Mouse (Mus musculus): ENCODE measurements around the gene Slc22a6. TPM values are rescaled to one million over a fixed set of nuclear protein-coding genes. Genes with fewer than 3 reads are reported as not detected.

Slc22a6 gene
- polyA plus RNA-seq, 1 experiment from 2014 or later = 0.10 TPM

DNA sequence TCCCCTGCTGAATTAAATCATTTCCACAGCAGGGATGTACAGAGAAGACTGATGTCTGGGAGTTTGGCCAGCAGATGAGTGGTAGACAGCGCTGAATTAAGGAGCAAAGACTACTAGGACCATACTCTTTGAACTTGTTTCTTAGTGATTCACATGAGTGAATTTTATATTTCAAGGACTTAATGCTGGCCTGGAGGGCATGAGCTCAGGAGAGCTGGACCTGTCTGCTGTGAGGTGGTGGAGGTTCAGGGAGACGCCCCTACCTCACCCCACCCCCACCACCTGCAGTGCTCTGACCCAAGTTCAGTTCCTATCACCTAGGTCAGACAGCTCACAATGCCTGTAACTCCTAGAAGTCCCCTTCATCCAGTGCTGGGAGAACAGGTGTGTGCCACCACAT, 28.6 kb downstream of the Slc22a6 start:
- Histone ChIP-seq H3K27me3 (ENCODE audit: control insufficient read depth, insufficient read depth, low read length) (no peaks in the 10 kb centered on the region), H3K36me3 (replicated peaks; ENCODE audit: control insufficient read depth, insufficient read depth, low read depth, low read length) (no peaks in the 10 kb centered on the region), H3K4me1 (ENCODE audit: control insufficient read depth, insufficient read depth, low read length) (no peaks in the 10 kb centered on the region), H3K4me2 (ENCODE audit: low read depth, low read length) (no peak overlapping the region), H3K4me3 (ENCODE audit: low read depth, low read length) (no peak overlapping the region), H3K9ac (replicated peaks; ENCODE audit: low read length) (no peak overlapping the region), H3K9me3 (replicated peaks; ENCODE audit: control insufficient read depth, low read length) (no peaks in the 10 kb centered on the region), H3K27ac (replicated peaks; ENCODE audit: low read depth, low read length) (no peak overlapping the region)
- DNase-seq (ENCODE audit: low spot score) = no peak
- no peak for ATAC-seq (replicated peaks; ENCODE audit: insufficient number of reproducible peaks, low FRiP score, low TSS enrichment, low read depth)
- WGBS = 67% methylated on average over 2 of the region's 2 CpGs

DNA sequence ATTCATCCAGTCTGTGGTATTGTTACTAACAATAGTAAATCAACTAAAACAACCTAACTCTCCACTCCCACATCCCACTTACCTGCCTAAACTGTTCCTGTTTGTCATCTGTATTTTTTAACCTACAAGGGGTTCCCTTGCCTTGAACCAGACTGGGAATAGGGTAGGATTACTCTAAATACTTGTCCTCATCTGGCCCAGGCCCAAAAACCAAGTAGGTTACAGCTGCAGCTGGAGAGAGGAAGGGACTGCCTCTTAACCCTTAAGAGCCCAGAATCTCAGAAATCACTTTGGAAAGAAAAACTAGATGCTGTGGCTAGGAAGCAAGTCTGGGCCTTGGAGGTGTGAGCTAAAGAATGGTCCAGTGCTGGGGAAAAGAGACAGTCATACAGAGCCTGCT, 38.0 kb downstream of the Slc22a6 start:
- Histone ChIP-seq H3K4me1 (ENCODE audit: control insufficient read depth, insufficient read depth, low read length) (no peaks in the 10 kb centered on the region), H3K27ac (replicated peaks; ENCODE audit: low read depth, low read length) (no peak overlapping the region), H3K9ac (replicated peaks; ENCODE audit: low read length) (no peak overlapping the region), H3K9me3 (replicated peaks; ENCODE audit: control insufficient read depth, low read length) (no peaks in the 10 kb centered on the region), H3K36me3 (replicated peaks; ENCODE audit: control insufficient read depth, insufficient read depth, low read depth, low read length) (no peaks in the 10 kb centered on the region), H3K27me3 (ENCODE audit: control insufficient read depth, insufficient read depth, low read length) (no peaks in the 10 kb centered on the region), H3K4me3 (ENCODE audit: low read depth, low read length) (no peak overlapping the region), H3K4me2 (ENCODE audit: low read depth, low read length) (no peak overlapping the region)
- DNase-seq (ENCODE audit: low spot score) = no peak
- ATAC-seq (replicated peaks; ENCODE audit: insufficient number of reproducible peaks, low FRiP score, low TSS enrichment, low read depth) = no peak

DNA sequence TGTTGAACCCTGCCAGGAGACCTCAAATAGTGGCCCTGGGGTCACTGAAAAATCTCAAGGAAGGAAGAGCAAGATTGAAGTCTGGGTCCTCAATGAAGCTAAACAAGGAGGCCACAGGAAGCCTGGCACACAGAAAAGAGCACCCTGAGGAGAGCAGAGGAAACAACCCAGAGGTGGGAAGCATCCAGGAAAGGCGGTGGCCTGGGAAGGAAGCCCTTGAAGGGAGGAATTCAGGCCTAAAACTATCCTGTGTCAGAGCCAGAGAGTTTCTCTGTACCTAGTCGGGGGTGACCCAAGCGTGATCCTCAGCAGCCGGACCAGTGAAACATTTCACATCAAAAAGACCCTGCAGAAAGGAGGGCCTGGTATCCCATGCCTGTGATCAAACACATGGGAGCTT, 38.5 kb downstream of the Slc22a6 start:
- Histone ChIP-seq H3K9me3 (replicated peaks; ENCODE audit: control insufficient read depth, low read length) (no peaks in the 10 kb centered on the region), H3K9ac (replicated peaks; ENCODE audit: low read length) (no peak overlapping the region), H3K27ac (replicated peaks; ENCODE audit: low read depth, low read length) (no peak overlapping the region), H3K4me1 (ENCODE audit: control insufficient read depth, insufficient read depth, low read length) (no peaks in the 10 kb centered on the region), H3K4me2 (ENCODE audit: low read depth, low read length) (no peak overlapping the region), H3K36me3 (replicated peaks; ENCODE audit: control insufficient read depth, insufficient read depth, low read depth, low read length) (no peaks in the 10 kb centered on the region), H3K27me3 (ENCODE audit: control insufficient read depth, insufficient read depth, low read length) (no peaks in the 10 kb centered on the region), H3K4me3 (ENCODE audit: low read depth, low read length) (no peak overlapping the region)
- 74% methylated on average over 4 of the region's 4 CpGs for WGBS
- no peak for DNase-seq (ENCODE audit: low spot score)
- ATAC-seq (replicated peaks; ENCODE audit: insufficient number of reproducible peaks, low FRiP score, low TSS enrichment, low read depth) = no peak

DNA sequence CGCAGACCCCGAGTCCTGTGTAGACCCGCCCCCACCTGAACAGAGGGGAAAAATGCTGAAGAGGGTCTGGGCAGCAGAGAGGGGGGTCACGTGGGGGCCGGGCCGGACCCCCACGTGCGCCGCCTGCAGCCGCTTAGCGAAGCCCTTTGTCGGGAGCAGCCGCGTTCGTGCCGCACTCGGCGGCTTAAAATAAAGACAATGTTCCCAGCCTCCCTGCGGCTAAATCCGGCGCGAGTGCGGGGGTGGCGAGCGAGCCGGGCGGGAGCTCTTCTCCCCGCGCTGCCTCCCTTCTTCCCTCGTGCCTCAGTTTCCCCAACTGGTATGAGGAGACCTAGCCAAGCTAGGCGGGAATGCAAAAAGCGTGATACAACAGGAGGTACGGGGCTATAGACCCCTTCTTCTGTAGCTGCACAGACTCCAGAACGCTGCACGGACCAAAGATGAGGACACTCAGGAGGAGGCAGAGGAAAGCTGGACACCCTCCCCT, 44.0 kb downstream of the Slc22a6 start:
- Histone ChIP-seq H3K9me3 (replicated peaks; ENCODE audit: control insufficient read depth, low read length) (no peaks in the 10 kb centered on the region), H3K4me2 (ENCODE audit: low read depth, low read length) (peak overlapping the region; percentile 93), H3K9ac (replicated peaks; ENCODE audit: low read length) (peak overlapping the region; percentile 73), H3K27me3 (ENCODE audit: control insufficient read depth, insufficient read depth, low read length) (0 out of 2 replicates have a peak, but pooled peaks cover 2% of the 10 kb centered on the region), H3K36me3 (replicated peaks; ENCODE audit: control insufficient read depth, insufficient read depth, low read depth, low read length) (no peaks in the 10 kb centered on the region), H3K27ac (replicated peaks; ENCODE audit: low read depth, low read length) (no peak overlapping the region), H3K4me3 (ENCODE audit: low read depth, low read length) (peak overlapping the region; percentile 40), H3K4me1 (ENCODE audit: control insufficient read depth, insufficient read depth, low read length) (no peaks in the 10 kb centered on the region)
- ATAC-seq (replicated peaks; ENCODE audit: insufficient number of reproducible peaks, low FRiP score, low TSS enrichment, low read depth) (peak; percentile 61; the same call in 1 of the 2 replicates), DNase-seq (ENCODE audit: low spot score) (peak; percentile 68)
- WGBS = 0% methylated on average over 35 of the region's 35 CpGs

DNA sequence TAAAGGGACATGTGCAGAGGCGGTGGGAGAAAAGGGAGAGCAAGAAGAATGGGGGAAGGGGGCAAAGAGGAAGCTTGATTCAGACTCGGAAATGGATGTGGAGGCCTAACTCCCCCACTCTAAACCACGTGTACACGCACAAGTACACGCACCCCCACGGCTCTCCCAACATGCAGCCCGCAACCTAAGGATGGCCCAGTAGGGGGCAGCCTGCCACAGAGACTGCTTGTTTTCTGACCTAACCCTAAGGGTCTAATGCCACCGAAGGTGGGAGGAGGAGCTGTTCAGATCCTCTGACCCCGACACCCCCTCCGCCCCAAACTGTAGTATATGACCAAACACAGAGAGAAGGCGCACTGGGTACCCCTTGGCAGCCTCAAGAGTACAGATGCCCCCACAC, 44.5 kb downstream of the Slc22a6 start:
- DNase-seq (ENCODE audit: low spot score) (peak; percentile 82), ATAC-seq (replicated peaks; ENCODE audit: insufficient number of reproducible peaks, low FRiP score, low TSS enrichment, low read depth) (peak; percentile 11; the same call in 1 of the 2 replicates)
- Histone ChIP-seq H3K4me1 (ENCODE audit: control insufficient read depth, insufficient read depth, low read length) (no peaks in the 10 kb centered on the region), H3K9ac (replicated peaks; ENCODE audit: low read length) (peak overlapping the region; percentile 73), H3K27me3 (ENCODE audit: control insufficient read depth, insufficient read depth, low read length) (0 out of 2 replicates have a peak, but pooled peaks cover 2% of the 10 kb centered on the region), H3K36me3 (replicated peaks; ENCODE audit: control insufficient read depth, insufficient read depth, low read depth, low read length) (no peaks in the 10 kb centered on the region), H3K4me3 (ENCODE audit: low read depth, low read length) (peak overlapping the region; percentile 40), H3K9me3 (replicated peaks; ENCODE audit: control insufficient read depth, low read length) (no peaks in the 10 kb centered on the region), H3K27ac (replicated peaks; ENCODE audit: low read depth, low read length) (no peak overlapping the region), H3K4me2 (ENCODE audit: low read depth, low read length) (peak overlapping the region; percentile 93)
- 3% methylated on average over 11 of the region's 11 CpGs for WGBS

GRCm38 (mm10) chr19:8663360-8663839, 45.6 kb downstream of the Slc22a6 start, which contains the start of gene Chrm1:
Gene Chrm1 (plus strand): TSS chr19:8663789.
- WGBS = 75% methylated on average over 9 of the region's 9 CpGs
- Histone ChIP-seq H3K9me3 (replicated peaks; ENCODE audit: control insufficient read depth, low read length) (no peaks in the 10 kb centered on the region), H3K4me2 (ENCODE audit: low read depth, low read length) (no peak within 1 kb of the TSS; the same call in 1 of the 2 replicates), H3K9ac (replicated peaks; ENCODE audit: low read length) (no peak within 1 kb of the TSS), H3K27ac (replicated peaks; ENCODE audit: low read depth, low read length) (no peak within 1 kb of the TSS), H3K4me1 (ENCODE audit: control insufficient read depth, insufficient read depth, low read length) (no peaks in the 10 kb centered on the region), H3K36me3 (replicated peaks; ENCODE audit: control insufficient read depth, insufficient read depth, low read depth, low read length) (no peaks in the 10 kb centered on the region), H3K4me3 (ENCODE audit: low read depth, low read length) (no peak within 1 kb of the TSS), H3K27me3 (ENCODE audit: control insufficient read depth, insufficient read depth, low read length) (0 out of 2 replicates have a peak, but pooled peaks cover 2% of the 10 kb centered on the region)
- no peak for ATAC-seq (replicated peaks; ENCODE audit: insufficient number of reproducible peaks, low FRiP score, low TSS enrichment, low read depth)
- DNase-seq (ENCODE audit: low spot score) = no peak

GRCm38 (mm10) chr19:8663911-8664421, 46.1 kb downstream of the Slc22a6 start:
- Histone ChIP-seq H3K4me2 (ENCODE audit: low read depth, low read length) (no peak overlapping the region), H3K9me3 (replicated peaks; ENCODE audit: control insufficient read depth, low read length) (no peaks in the 10 kb centered on the region), H3K27me3 (ENCODE audit: control insufficient read depth, insufficient read depth, low read length) (0 out of 2 replicates have a peak, but pooled peaks cover 2% of the 10 kb centered on the region), H3K4me1 (ENCODE audit: control insufficient read depth, insufficient read depth, low read length) (no peaks in the 10 kb centered on the region), H3K4me3 (ENCODE audit: low read depth, low read length) (no peak overlapping the region), H3K27ac (replicated peaks; ENCODE audit: low read depth, low read length) (no peak overlapping the region), H3K9ac (replicated peaks; ENCODE audit: low read length) (no peak overlapping the region), H3K36me3 (replicated peaks; ENCODE audit: control insufficient read depth, insufficient read depth, low read depth, low read length) (no peaks in the 10 kb centered on the region)
- DNase-seq (ENCODE audit: low spot score) (no peak), ATAC-seq (replicated peaks; ENCODE audit: insufficient number of reproducible peaks, low FRiP score, low TSS enrichment, low read depth) (no peak)
- 25% methylated on average over 9 of the region's 10 CpGs for WGBS

- no peaks in the 10 kb centered on the region for H3K4me1 ChIP-seq (ENCODE audit: control insufficient read depth, insufficient read depth, low read length)
- H3K4me2 ChIP-seq (ENCODE audit: low read depth, low read length) = no peak overlapping the region
- H3K9me3 ChIP-seq (replicated peaks; ENCODE audit: control insufficient read depth, low read length) = no peaks in the 10 kb centered on the region
- 97% methylated on average over 3 of the region's 3 CpGs for WGBS
- ATAC-seq (replicated peaks; ENCODE audit: insufficient number of reproducible peaks, low FRiP score, low TSS enrichment, low read depth) = no peak
- no peak overlapping the region for H3K9ac ChIP-seq (replicated peaks; ENCODE audit: low read length)
- no peak for DNase-seq (ENCODE audit: low spot score)
- 0 out of 2 replicates have a peak, but pooled peaks cover 2% of the 10 kb centered on the region for H3K27me3 ChIP-seq (ENCODE audit: control insufficient read depth, insufficient read depth, low read length)
- H3K36me3 ChIP-seq (replicated peaks; ENCODE audit: control insufficient read depth, insufficient read depth, low read depth, low read length) = no peaks in the 10 kb centered on the region
- no peak overlapping the region for H3K27ac ChIP-seq (replicated peaks; ENCODE audit: low read depth, low read length)
- H3K4me3 ChIP-seq (ENCODE audit: low read depth, low read length) = no peak overlapping the region
These were observed 47.0 kb downstream of the Slc22a6 start for GRCm38 (mm10) chr19:8664859-8665258.
